ENCODE assay signal across 8 mouse cellular contexts in the genomic region with DNA sequence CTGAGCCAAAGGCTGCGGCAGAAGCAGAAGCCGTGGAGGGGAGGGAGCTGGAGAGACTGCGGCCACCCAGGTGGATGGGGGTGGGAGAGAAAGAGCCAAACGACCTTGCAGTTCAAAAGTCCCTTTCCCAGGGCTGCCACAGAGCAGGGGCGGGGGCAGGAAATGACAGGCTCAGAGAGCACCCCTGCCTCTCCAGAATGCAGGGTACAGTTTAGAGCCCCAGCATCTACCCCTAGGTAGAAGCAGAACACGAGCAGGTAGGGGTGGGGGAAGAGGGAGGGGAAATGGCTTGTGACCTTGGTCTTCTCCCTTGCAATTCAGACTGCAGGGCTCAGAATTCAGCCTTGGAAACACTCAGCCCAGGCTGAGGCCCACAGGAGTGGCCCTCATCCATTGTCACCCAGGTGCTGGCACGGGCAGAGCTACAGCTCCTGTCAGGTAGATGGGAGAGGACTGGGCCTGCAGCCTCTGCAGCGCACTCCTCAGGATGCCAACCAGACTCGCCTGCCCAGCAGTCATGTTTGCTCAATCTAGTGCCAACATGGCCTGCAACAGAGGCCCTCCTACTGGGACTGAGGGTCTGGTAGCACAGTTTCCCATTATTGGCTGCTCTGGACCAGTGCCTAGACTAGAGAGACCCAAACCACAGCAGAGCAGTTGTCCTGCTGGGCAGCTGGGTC. TPM values are rescaled to one million over a fixed set of nuclear protein-coding genes. Genes with fewer than 3 reads are reported as not detected.
DNase-seq lines count a peak whose midpoint lies in the region; ATAC-seq lines count a peak whose summit lies in the region.

No protein-coding gene starts in this region.

- H3K27ac ChIP-seq in intestine, embryonic 14.5 days (ENCODE audit: low read depth): 0 out of 2 replicates have a peak overlapping the region, but pooled peaks have one; percentile 30
- peak overlapping the region; percentile 70 for H3K27ac ChIP-seq in liver, embryonic 13.5 days

- H3K36me3 ChIP-seq in intestine, embryonic 14.5 days (ENCODE audit: control insufficient read depth, insufficient read depth, low read length): no peaks in the 10 kb centered on the region
- peaks cover 22% of the 10 kb centered on the region for H3K36me3 ChIP-seq in liver, embryonic 13.5 days

- no peak overlapping the region for H3K4me3 ChIP-seq in intestine, embryonic 14.5 days (ENCODE audit: low read depth, low read length)
- H3K4me3 ChIP-seq in liver, embryonic 13.5 days (replicated peaks): no peak overlapping the region

- H3K4me1 ChIP-seq in intestine, embryonic 14.5 days (replicated peaks; ENCODE audit: control insufficient read depth, insufficient read depth, low read length): peaks cover 32% of the 10 kb centered on the region
- peaks cover 38% of the 10 kb centered on the region for H3K4me1 ChIP-seq in liver, embryonic 13.5 days (replicated peaks)

- DNase-seq in left cerebral cortex, postnatal 4 days: peak; percentile 67
- no peak for DNase-seq in left cerebral cortex, postnatal 14 days (ENCODE audit: low spot score in 2 of 2)
- DNase-seq in cerebellum, postnatal 14 days: peak; percentile 61 to 62
- no peak for DNase-seq in intestine, embryonic 14.5 days (ENCODE audit: low spot score)
- no peak for DNase-seq in liver, embryonic 13.5 days
- DNase-seq in frontal cortex, adult 2 months (ENCODE audit: extremely low spot score in 1 of 2, low spot score in 1 of 2): no peak
- DNase-seq in layer of hippocampus, adult 9-11 months: no peak
- no peak for DNase-seq in embryo, embryonic 10 days (ENCODE audit: low spot score)

- intact Hi-C loops in left cerebral cortex, postnatal 4 days (cut with DNase I): no loop called here
- intact Hi-C loops in left cerebral cortex, postnatal 14 days (cut with DNase I): no loop called here

- H3K4me2 ChIP-seq in intestine, embryonic 14.5 days (ENCODE audit: low read length): 0 out of 2 replicates have a peak overlapping the region, but pooled peaks have one; percentile 14
- peak overlapping the region; percentile 35 for H3K4me2 ChIP-seq in liver, embryonic 13.5 days

- no peaks in the 10 kb centered on the region for H3K27me3 ChIP-seq in intestine, embryonic 14.5 days (replicated peaks; ENCODE audit: control insufficient read depth, insufficient read depth, low read length)
- no peaks in the 10 kb centered on the region for H3K27me3 ChIP-seq in liver, embryonic 13.5 days

- 0 out of 2 replicates have a peak overlapping the region, but pooled peaks have one; percentile 15 for H3K9ac ChIP-seq in intestine, embryonic 14.5 days (ENCODE audit: low read length)
- H3K9ac ChIP-seq in liver, embryonic 13.5 days: no peak overlapping the region

- WGBS in intestine, embryonic 14.5 days: 31% methylated on average over 9 of the region's 9 CpGs
- 46% methylated on average over 9 of the region's 9 CpGs for WGBS in liver, embryonic 13.5 days (ENCODE audit: insufficient replicate concordance)

- ATAC-seq in intestine, embryonic 14.5 days (replicated peaks; ENCODE audit: low FRiP score, low TSS enrichment, low read depth): no peak
- peak; percentile 24; the same call in 1 of the 2 replicates for ATAC-seq in liver, embryonic 13.5 days (ENCODE audit: low read depth)

- no peaks in the 10 kb centered on the region for H3K9me3 ChIP-seq in intestine, embryonic 14.5 days (ENCODE audit: control insufficient read depth, low read length)
- H3K9me3 ChIP-seq in liver, embryonic 13.5 days (replicated peaks): no peaks in the 10 kb centered on the region

RNA-seq across cellular contexts. Expression of a gene that starts 17.7 kb away (rescaled TPM):
- total RNA-seq in left cerebral cortex, postnatal 4 days (2021): 10 to 100 TPM; 11.7 to 13.8 TPM
- total RNA-seq in left cerebral cortex, postnatal 14 days (2021): 10 to 100 TPM; 11.4 to 14.2 TPM
- 11.9 and 14.0 TPM in 2 replicates for polyA plus RNA-seq in intestine, embryonic 14.5 days (2014; fragmentation: Nextera tagmentation; extraction: Ambion mirVana)
- polyA plus RNA-seq in liver, embryonic 13.5 days (2015; fragmentation: Nextera tagmentation; extraction: Ambion mirVana): 6.8 and 7.3 TPM in 2 replicates
- polyA plus RNA-seq in frontal cortex, adult 2 months (2012; rRNA removed): 4.4 and 5.7 TPM in 2 replicates

RNA-seq across cellular contexts. Expression of a gene that starts 36.3 kb away (rescaled TPM):
- 10 to 100 TPM; 13.9 to 15.3 TPM for total RNA-seq in left cerebral cortex, postnatal 4 days (2021)
- 10 to 100 TPM; 17.7 to 19.6 TPM for total RNA-seq in left cerebral cortex, postnatal 14 days (2021)
- 17.0 and 19.9 TPM in 2 replicates for polyA plus RNA-seq in intestine, embryonic 14.5 days (2014; fragmentation: Nextera tagmentation; extraction: Ambion mirVana)
- polyA plus RNA-seq in liver, embryonic 13.5 days (2015; fragmentation: Nextera tagmentation; extraction: Ambion mirVana): 0.61 and 0.97 TPM in 2 replicates
- 11.6 and 12.5 TPM in 2 replicates for polyA plus RNA-seq in frontal cortex, adult 2 months (2012; rRNA removed)

Comparison
In these comparisons a context has a peak if more than half of its experiments do, and no peak if none do; other contexts are left out.
1. DNase-seq: peak in left cerebral cortex, postnatal 4 days (single experiment) and cerebellum, postnatal 14 days (2 of 2); none in left cerebral cortex, postnatal 14 days (0 of 2), intestine, embryonic 14.5 days (single experiment), liver, embryonic 13.5 days (single experiment), frontal cortex, adult 2 months (0 of 2), layer of hippocampus, adult 9-11 months (single experiment) and embryo, embryonic 10 days (single experiment).